Mouse (Mus musculus): ENCODE measurements around the gene Acer3. TPM values are rescaled to one million over a fixed set of nuclear protein-coding genes. Genes with fewer than 3 reads are reported as not detected.
A peak's percentile ranks its signal among the peaks of the same experiment; 100 is the strongest.
"Not testable (repeated sequence)": the region's sequence is repeated elsewhere in the genome, so short reads cannot be mapped to it uniquely, and the experiment has no call there.

The Acer3 gene
- total RNA-seq, 2 experiments from 2014 or later = 21.0 to 21.4 TPM

- no peak for DNase-seq
Measured at GRCm38 (mm10) chr7:98276263-98276662, 44.7 kb downstream of the Acer3 start.

GRCm38 (mm10) chr7:98268166-98268565, 52.8 kb downstream of the Acer3 start:
- not testable (repeated sequence) for DNase-seq

- DNase-seq = no peak
Measured at GRCm38 (mm10) chr7:98252520-98252919, 68.5 kb downstream of the Acer3 start.

- peak; percentile 46 to 53 for DNase-seq
Measured at GRCm38 (mm10) chr7:98236686-98237359, 84.2 kb downstream of the Acer3 start.

GRCm38 (mm10) chr7:98223796-98224195, 97.2 kb downstream of the Acer3 start:
- no peak for DNase-seq

- no peak for DNase-seq
Measured at GRCm38 (mm10) chr7:98216713-98217112, 104.3 kb downstream of the Acer3 start.

- no peak for DNase-seq
Measured at GRCm38 (mm10) chr7:98202946-98203345, 118.1 kb downstream of the Acer3 start.

- no peak for DNase-seq
Measured at GRCm38 (mm10) chr7:98201493-98202028, 119.4 kb downstream of the Acer3 start.

- DNase-seq = no peak
Measured at GRCm38 (mm10) chr7:98200396-98200795, 120.6 kb downstream of the Acer3 start.

GRCm38 (mm10) chr7:98199381-98199780, 121.6 kb downstream of the Acer3 start, which contains the start of gene B3gnt6:
B3gnt6 (minus strand) TSS chr7:98199481.
- DNase-seq = no peak

- DNase-seq = no peak
Measured at GRCm38 (mm10) chr7:98195151-98195801, 125.7 kb downstream of the Acer3 start.

- peak in 1 of 2 experiments; percentile 22 for DNase-seq
Measured at GRCm38 (mm10) chr7:98194026-98194792, 126.8 kb downstream of the Acer3 start.

GRCm38 (mm10) chr7:98193515-98194025, 127.4 kb downstream of the Acer3 start:
- DNase-seq = no peak

GRCm38 (mm10) chr7:98191571-98192250, 129.3 kb downstream of the Acer3 start:
- no peak for DNase-seq

GRCm38 (mm10) chr7:98190578-98190977, 130.4 kb downstream of the Acer3 start:
- DNase-seq = no peak

GRCm38 (mm10) chr7:98189745-98190144, 131.3 kb downstream of the Acer3 start:
- DNase-seq = no peak

- DNase-seq = no peak
Measured at GRCm38 (mm10) chr7:98188680-98189079, 132.3 kb downstream of the Acer3 start.

- DNase-seq = no peak
Measured at GRCm38 (mm10) chr7:98188238-98188637, 132.8 kb downstream of the Acer3 start.

- not testable (repeated sequence) for DNase-seq
Measured at GRCm38 (mm10) chr7:98187332-98187731, 133.7 kb downstream of the Acer3 start.

- no peak for DNase-seq
Measured at GRCm38 (mm10) chr7:98186637-98187036, 134.4 kb downstream of the Acer3 start.

GRCm38 (mm10) chr7:98185326-98185725, 135.7 kb downstream of the Acer3 start:
- DNase-seq = no peak

Measured in layer of hippocampus, postnatal 36 days (tissue).